Mouse (Mus musculus) heart, adult 2 months (tissue): ENCODE measurements around the gene Pcolce.

ENCODE experiments used
- CTCF ChIP-seq: fragments of 200-600 bp; IDR thresholded peaks from 2 replicates; pipeline ENCODE4 v1.8.1; 2022; ENCODE audit warnings: antibody characterized with exemption, mild to moderate bottlenecking, moderate library complexity
- EP300 ChIP-seq: fragments of 200-500 bp; IDR thresholded peaks from 2 replicates; pipeline ENCODE4 v1.6.1; 2011; ENCODE audit warnings: low read depth, low read length, control low read depth; ENCODE audit not compliant: insufficient read depth
- POLR2A ChIP-seq: fragments of 200-500 bp; IDR thresholded peaks from 2 replicates; pipeline ENCODE4 v1.6.1; 2011; ENCODE audit warnings: mild to moderate bottlenecking, low read depth, low read length, control low read depth; ENCODE audit not compliant: insufficient read depth

GRCm38 (mm10) chr5:137580246-137580645, 33.3 kb downstream of the Pcolce start:
- TF ChIP-seq POLR2A (no peak), EP300 (no peak), CTCF (no peak)
